Mouse (Mus musculus) gastrocnemius, postnatal 36 days (tissue): ENCODE results near the gene Arhgap1. TPM values are rescaled to one million over a fixed set of nuclear protein-coding genes. Genes with fewer than 3 reads are reported as not detected.
A peak's percentile ranks its signal among the peaks of the same experiment; 100 is the strongest.

ENCODE experiments used
- DNase-seq, 2 experiments: peaks; one replicate each; pipeline ENCODE4 v3.0.0; 2022
- intact Hi-C: fragments of 180-260 bp; cut with DNase I; formaldehyde crosslinking; loops from one replicate; pipeline ENCODE4 v1.15.1; 2025
- total RNA-seq, 2 experiments: library from RNA; stranded (reverse); gene quantifications; 2 replicates each; pipeline ENCODE4 v1.2.3; 2021

The Arhgap1 gene
- total RNA-seq, 2 experiments from 2014 or later = 6.4 to 7.1 TPM

- no peak for DNase-seq
- intact Hi-C loops = no loop called here
These were observed 4.3 kb upstream of the Arhgap1 start for GRCm38 (mm10) chr2:91645354-91645753.

- intact Hi-C loops = no loop called here
- DNase-seq = no peak
These were observed 3.8 kb upstream of the Arhgap1 start for GRCm38 (mm10) chr2:91645811-91646210.

GRCm38 (mm10) chr2:91646733-91647132 lies 2.9 kb upstream of the Arhgap1 start:
- intact Hi-C loops = no loop called here
- DNase-seq = peak in 1 of 2 experiments; percentile 26

GRCm38 (mm10) chr2:91649152-91649551 lies 508 bp upstream of the Arhgap1 start:
- intact Hi-C loops = no loop called here
- DNase-seq = no peak

GRCm38 (mm10) chr2:91650360-91650995 lies 818 bp downstream of the Arhgap1 start:
- DNase-seq = no peak
- intact Hi-C loops = loop anchor here (2.0 kb wide), 1 partner anchor 60 kb away; the partner anchor contains the start of genes Atg13 and Harbi1

GRCm38 (mm10) chr2:91651458-91652258 lies 2.0 kb downstream of the Arhgap1 start:
- intact Hi-C loops = loop anchor here (2.0 kb wide), 1 partner anchor 59 kb away; the partner anchor contains the start of genes Atg13 and Harbi1
- DNase-seq = no peak

- intact Hi-C loops = no loop called here
- no peak for DNase-seq
These were observed 3.2 kb downstream of the Arhgap1 start for GRCm38 (mm10) chr2:91652863-91653262.

GRCm38 (mm10) chr2:91655388-91655787 lies 5.7 kb downstream of the Arhgap1 start:
- no peak for DNase-seq
- intact Hi-C loops = no loop called here

- no peak for DNase-seq
- intact Hi-C loops = no loop called here
These were observed 6.2 kb downstream of the Arhgap1 start for GRCm38 (mm10) chr2:91655827-91656226.

GRCm38 (mm10) chr2:91656774-91657173 lies 7.1 kb downstream of the Arhgap1 start:
- intact Hi-C loops = no loop called here
- DNase-seq = no peak

- intact Hi-C loops = no loop called here
- no peak for DNase-seq
These were observed 10.0 kb downstream of the Arhgap1 start for GRCm38 (mm10) chr2:91659657-91660056.

- intact Hi-C loops = no loop called here
- DNase-seq = no peak
These were observed 11.3 kb downstream of the Arhgap1 start for GRCm38 (mm10) chr2:91660981-91661380.

GRCm38 (mm10) chr2:91664780-91665179 lies 15.1 kb downstream of the Arhgap1 start:
- intact Hi-C loops = no loop called here
- no peak for DNase-seq

- no peak for DNase-seq
- intact Hi-C loops = no loop called here
These were observed 16.8 kb downstream of the Arhgap1 start for GRCm38 (mm10) chr2:91666386-91666910.

- no peak for DNase-seq
- intact Hi-C loops = no loop called here
These were observed 18.1 kb downstream of the Arhgap1 start for GRCm38 (mm10) chr2:91667747-91668146.

- no peak for DNase-seq
- intact Hi-C loops = no loop called here
These were observed 19.7 kb downstream of the Arhgap1 start for GRCm38 (mm10) chr2:91669326-91669725.

GRCm38 (mm10) chr2:91670038-91670437 lies 20.4 kb downstream of the Arhgap1 start:
- DNase-seq = no peak
- intact Hi-C loops = no loop called here

- DNase-seq = no peak
- intact Hi-C loops = no loop called here
These were observed 23.9 kb downstream of the Arhgap1 start for GRCm38 (mm10) chr2:91673587-91673986.

- DNase-seq = peak in 1 of 2 experiments; percentile 6
- intact Hi-C loops = no loop called here
These were observed 25.2 kb downstream of the Arhgap1 start for GRCm38 (mm10) chr2:91674895-91675294.

GRCm38 (mm10) chr2:91676420-91676819 lies 26.8 kb downstream of the Arhgap1 start:
- DNase-seq = no peak
- intact Hi-C loops = no loop called here

GRCm38 (mm10) chr2:91676961-91677360 lies 27.3 kb downstream of the Arhgap1 start:
- intact Hi-C loops = no loop called here
- no peak for DNase-seq

GRCm38 (mm10) chr2:91682850-91683249 lies 33.2 kb downstream of the Arhgap1 start:
- intact Hi-C loops = no loop called here
- peak in 1 of 2 experiments; percentile 42 for DNase-seq
